ENCODE assay signal across 13 mouse cellular contexts in the genomic region with DNA sequence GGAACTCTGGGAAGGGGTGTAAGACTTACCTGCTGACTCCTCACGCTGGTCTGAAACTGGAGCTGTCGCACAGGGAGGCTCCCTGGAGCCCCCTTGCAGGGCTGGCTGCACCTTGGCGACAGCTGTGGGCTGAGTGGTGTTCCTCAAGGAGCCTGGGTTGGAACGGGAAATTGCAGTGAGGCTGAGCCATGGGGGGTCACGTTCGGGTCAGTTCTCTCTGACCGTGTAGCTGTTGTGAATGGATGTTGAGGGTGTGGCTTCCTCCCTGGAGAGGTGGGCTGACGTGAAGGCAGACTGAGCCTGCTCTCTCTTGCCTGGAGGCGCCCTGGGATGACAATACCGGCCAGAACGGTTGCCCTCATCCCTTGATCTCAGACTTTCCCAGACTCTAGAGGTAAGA. TPM values are rescaled to one million over a fixed set of nuclear protein-coding genes. Genes with fewer than 3 reads are reported as not detected.
DNase-seq lines count a peak whose midpoint lies in the region; ATAC-seq and TF ChIP-seq lines count a peak whose summit lies in the region.
"Had no signal": no experiment of that assay in that cellular context is flagged by ENCODE, and none has a peak within 500 bp of the region (broad histone marks: within the 10 kb centered on the region; RNA-seq: fewer than 3 reads in every experiment).

No protein-coding gene starts in this region.

- no peak overlapping the region for H3K4me2 ChIP-seq in heart, embryonic 12.5 days
- no peak overlapping the region for H3K4me2 ChIP-seq in stomach, embryonic 16.5 days (ENCODE audit: low read depth, low read length)
- H3K4me2 ChIP-seq in stomach, postnatal 0 days (replicated peaks; ENCODE audit: low read depth): no peak overlapping the region
- H3K4me2 ChIP-seq: heart, embryonic 15.5 days; liver, embryonic 13.5 days had no signal

- no peak overlapping the region for H3K4me3 ChIP-seq in heart, embryonic 12.5 days
- H3K4me3 ChIP-seq in stomach, embryonic 16.5 days (replicated peaks; ENCODE audit: low read length): no peak overlapping the region
- H3K4me3 ChIP-seq in stomach, postnatal 0 days (ENCODE audit: low read depth, low read length): no peak overlapping the region
- H3K4me3 ChIP-seq: heart, embryonic 15.5 days; liver, embryonic 13.5 days had no signal

- no peaks in the 10 kb centered on the region for H3K4me1 ChIP-seq in heart, embryonic 12.5 days (replicated peaks)
- H3K4me1 ChIP-seq in stomach, embryonic 16.5 days (ENCODE audit: control insufficient read depth, insufficient read depth, low read length): no peaks in the 10 kb centered on the region; the same call in 1 of the 2 replicates
- H3K4me1 ChIP-seq in stomach, postnatal 0 days (replicated peaks; ENCODE audit: control insufficient read depth, insufficient read depth): no peaks in the 10 kb centered on the region
- H3K4me1 ChIP-seq: liver, embryonic 13.5 days had no signal

- no peaks in the 10 kb centered on the region for H3K36me3 ChIP-seq in heart, embryonic 12.5 days
- no peaks in the 10 kb centered on the region for H3K36me3 ChIP-seq in stomach, embryonic 16.5 days (ENCODE audit: control insufficient read depth, insufficient read depth, low read length)
- no peaks in the 10 kb centered on the region for H3K36me3 ChIP-seq in stomach, postnatal 0 days (ENCODE audit: control insufficient read depth, insufficient read depth, low read length)
- H3K36me3 ChIP-seq: heart, embryonic 15.5 days; liver, embryonic 13.5 days had no signal

- DNase-seq in heart, adult 9 months (ENCODE audit: low spot score in 2 of 2): peak; percentile 14 to 30
- DNase-seq in stomach, postnatal 0 days (ENCODE audit: low spot score): no peak
- DNase-seq in heart, postnatal 4 days: peak; percentile 28
- no peak for DNase-seq in frontal cortex, postnatal 36 days (ENCODE audit: low spot score in 2 of 2)
- DNase-seq in Muller cell, postnatal 12 days (ENCODE audit: inconsistent ontology term): no peak
- no peak for DNase-seq in ovary, postnatal 36 days (ENCODE audit: low spot score)
- DNase-seq: cerebellum, postnatal 25 days; liver, embryonic 13.5 days had no signal

- no peak overlapping the region for H3K9ac ChIP-seq in heart, embryonic 12.5 days
- H3K9ac ChIP-seq in stomach, embryonic 16.5 days (ENCODE audit: low read length): no peak overlapping the region
- H3K9ac ChIP-seq in stomach, postnatal 0 days (ENCODE audit: low read length): no peak overlapping the region
- H3K9ac ChIP-seq: heart, embryonic 15.5 days; liver, embryonic 13.5 days had no signal

- WGBS in heart, embryonic 12.5 days: 5% methylated on average over 11 of the region's 11 CpGs
- 5% methylated on average over 11 of the region's 11 CpGs for WGBS in stomach, embryonic 16.5 days
- WGBS in stomach, postnatal 0 days: 7% methylated on average over 11 of the region's 11 CpGs

- H3K27me3 ChIP-seq in heart, embryonic 12.5 days (replicated peaks): peaks cover 70% of the 10 kb centered on the region
- H3K27me3 ChIP-seq in stomach, embryonic 16.5 days (ENCODE audit: control insufficient read depth, insufficient read depth, low read length): no peaks in the 10 kb centered on the region
- no peaks in the 10 kb centered on the region for H3K27me3 ChIP-seq in stomach, postnatal 0 days (ENCODE audit: control insufficient read depth, insufficient read depth, low read length)

- no peak for TF ChIP-seq CTCF in stomach, postnatal 0 days (IDR thresholded peaks at IDR 0.05; ENCODE audit: low read depth)

- no peaks in the 10 kb centered on the region for H3K9me3 ChIP-seq in heart, embryonic 12.5 days (replicated peaks)
- H3K9me3 ChIP-seq in stomach, embryonic 16.5 days (replicated peaks; ENCODE audit: control insufficient read depth, low read length): no peaks in the 10 kb centered on the region
- H3K9me3 ChIP-seq in stomach, postnatal 0 days (ENCODE audit: control insufficient read depth, low read length): no peaks in the 10 kb centered on the region
- H3K9me3 ChIP-seq: heart, embryonic 15.5 days; liver, embryonic 13.5 days had no signal

- H3K27ac ChIP-seq in heart, embryonic 12.5 days (ENCODE audit: poor library complexity, severe bottlenecking): no peak overlapping the region
- no peak overlapping the region for H3K27ac ChIP-seq in stomach, embryonic 16.5 days (ENCODE audit: low read length)
- H3K27ac ChIP-seq in stomach, postnatal 0 days (replicated peaks): no peak overlapping the region
- H3K27ac ChIP-seq: heart, embryonic 15.5 days; liver, embryonic 13.5 days had no signal

- TF ChIP-seq EP300 in stomach, postnatal 0 days (optimal IDR thresholded peaks at IDR 0.05): no peak

- ATAC-seq in heart, embryonic 12.5 days (ENCODE audit: insufficient number of reproducible peaks, low FRiP score): no peak
- peak; percentile 67 for ATAC-seq in stomach, embryonic 16.5 days (ENCODE audit: insufficient read depth, low FRiP score)
- ATAC-seq in stomach, postnatal 0 days (ENCODE audit: low FRiP score, low TSS enrichment): no peak
- ATAC-seq: activated CD4-positive, CD25-positive, alpha-beta regulatory T cell, adult 4 months; intestine, embryonic 16.5 days had no signal

RNA-seq across cellular contexts. Expression of gene Aym1, which starts 1.7 kb away (rescaled TPM):
- polyA plus RNA-seq in heart, embryonic 12.5 days (2016; fragmentation: Nextera tagmentation; extraction: Ambion mirVana): not detected in 2 replicates
- not detected in 2 replicates for polyA plus RNA-seq in stomach, embryonic 16.5 days (2015; fragmentation: Nextera tagmentation; extraction: Ambion mirVana)
- polyA plus RNA-seq in stomach, postnatal 0 days (2015; fragmentation: Nextera tagmentation; extraction: Ambion mirVana): not detected in 2 replicates
- total RNA-seq in heart, postnatal 4 days (2021): not detected
- polyA plus RNA-seq: activated CD4-positive, CD25-positive, alpha-beta regulatory T cell, adult 4 months; heart, embryonic 15.5 days; intestine, embryonic 16.5 days; liver, embryonic 13.5 days had no signal

RNA-seq across cellular contexts. Expression of gene Sgsm1, which starts 48.2 kb away (rescaled TPM):
- 2.4 and 3.0 TPM in 2 replicates for polyA plus RNA-seq in heart, embryonic 12.5 days (2016; fragmentation: Nextera tagmentation; extraction: Ambion mirVana)
- polyA plus RNA-seq in stomach, embryonic 16.5 days (2015; fragmentation: Nextera tagmentation; extraction: Ambion mirVana): 7.1 and 7.4 TPM in 2 replicates
- polyA plus RNA-seq in stomach, postnatal 0 days (2015; fragmentation: Nextera tagmentation; extraction: Ambion mirVana): 3.2 and 4.2 TPM in 2 replicates
- total RNA-seq in heart, postnatal 4 days (2021): under 1 TPM; 0.77 to 0.86 TPM
- polyA plus RNA-seq: activated CD4-positive, CD25-positive, alpha-beta regulatory T cell, adult 4 months had no signal

Comparison
In these comparisons a context has a peak if more than half of its experiments do, and no peak if none do; other contexts are left out.
1. DNase-seq: peak in heart, adult 9 months (2 of 2) and heart, postnatal 4 days (single experiment); none in stomach, postnatal 0 days (single experiment), frontal cortex, postnatal 36 days (0 of 2), Muller cell, postnatal 12 days (single experiment) and ovary, postnatal 36 days (single experiment).